Mouse (Mus musculus) E14TG2a.4 (cell line): Measurements from ENCODE around the gene Hsd11b1.
"Not testable (repeated sequence)": the region's sequence is repeated elsewhere in the genome, so short reads cannot be mapped to it uniquely, and the experiment has no call there.

ENCODE experiments used
- CTCF ChIP-seq: conservative IDR thresholded peaks from 2 replicates; pipeline ENCODE4 v1.5.1; 2014; ENCODE audit warnings: low read length
- POU5F1 ChIP-seq: IDR thresholded peaks from 2 replicates; pipeline ENCODE4 v1.6.1; 2014; ENCODE audit warnings: low read length, borderline replicate concordance

GRCm38 (mm10) chr1:193253895-193254294, 10.0 kb downstream of the Hsd11b1 start:
- not testable (repeated sequence) for TF ChIP-seq CTCF, POU5F1
